Mouse (Mus musculus) induced T-regulatory cell, adult 2 months (primary cell): ENCODE measurements around the gene Camk1d.

Experiments used
- DNase-seq: peaks from one replicate; pipeline ENCODE4 v3.0.0-alpha.2; 2012; ENCODE audit warnings: low read depth

Camk1d gene

GRCm38 (mm10) chr2:5398043-5398442 is 316.3 kb downstream of the Camk1d start:
- DNase-seq: no peak

GRCm38 (mm10) chr2:5397468-5397867 is 316.8 kb downstream of the Camk1d start:
- DNase-seq: no peak

- DNase-seq: no peak
Measured at GRCm38 (mm10) chr2:5396415-5396814, 317.9 kb downstream of the Camk1d start.

- DNase-seq: no peak
Measured at GRCm38 (mm10) chr2:5395873-5396272, 318.4 kb downstream of the Camk1d start.

- DNase-seq: no peak
Measured at GRCm38 (mm10) chr2:5392921-5393320, 321.4 kb downstream of the Camk1d start.

GRCm38 (mm10) chr2:5392470-5392869 is 321.8 kb downstream of the Camk1d start:
- peak; percentile 55 for DNase-seq

- DNase-seq: no peak
Measured at GRCm38 (mm10) chr2:5388381-5388780, 325.9 kb downstream of the Camk1d start.

- DNase-seq: no peak
Measured at GRCm38 (mm10) chr2:5381712-5382710, 332.3 kb downstream of the Camk1d start.

GRCm38 (mm10) chr2:5380973-5381372 is 333.3 kb downstream of the Camk1d start:
- DNase-seq: no peak

GRCm38 (mm10) chr2:5378922-5379321 is 335.4 kb downstream of the Camk1d start:
- peak; percentile 79 for DNase-seq

- DNase-seq: no peak
Measured at GRCm38 (mm10) chr2:5378066-5378672, 336.1 kb downstream of the Camk1d start.

GRCm38 (mm10) chr2:5372886-5373429 is 341.4 kb downstream of the Camk1d start:
- DNase-seq: no peak

GRCm38 (mm10) chr2:5371316-5371715 is 343.0 kb downstream of the Camk1d start:
- DNase-seq: no peak

- DNase-seq: no peak
Measured at GRCm38 (mm10) chr2:5370591-5370990, 343.7 kb downstream of the Camk1d start.

GRCm38 (mm10) chr2:5363836-5364235 is 350.5 kb downstream of the Camk1d start:
- no peak for DNase-seq

GRCm38 (mm10) chr2:5358049-5358448 is 356.3 kb downstream of the Camk1d start:
- no peak for DNase-seq

GRCm38 (mm10) chr2:5357056-5357455 is 357.3 kb downstream of the Camk1d start:
- DNase-seq: no peak

GRCm38 (mm10) chr2:5352821-5353522 is 361.3 kb downstream of the Camk1d start:
- no peak for DNase-seq

GRCm38 (mm10) chr2:5345344-5345743 is 369.0 kb downstream of the Camk1d start:
- DNase-seq: no peak

GRCm38 (mm10) chr2:5327533-5328250 is 386.6 kb downstream of the Camk1d start:
- DNase-seq: no peak

GRCm38 (mm10) chr2:5324806-5325205 is 389.5 kb downstream of the Camk1d start:
- DNase-seq: no peak
